Mouse (Mus musculus) midbrain, embryonic 14.5 days (tissue): ENCODE results near the gene Sacm1l. TPM values are rescaled to one million over a fixed set of nuclear protein-coding genes. Genes with fewer than 3 reads are reported as not detected.

Source experiments
- ATAC-seq: fragments of 200-750 bp; cut with Nextera tagmentation; 2 replicates; pipeline ENCODE4 v1.8.0; 2017; ENCODE audit warnings: moderate number of reproducible peaks, moderate library complexity; ENCODE audit not compliant: low FRiP score, low TSS enrichment
- DNase-seq: peaks from one replicate; pipeline ENCODE4 v3.0.0-alpha.2; 2015
- H3K27ac ChIP-seq: fragments of 300-500 bp; sonication (generic); replicated peaks from 2 replicates; pipeline ENCODE4 v1.5.1; 2014; ENCODE audit warnings: mild to moderate bottlenecking, low read depth, low read length, moderate library complexity
- H3K27me3 ChIP-seq: fragments of 300-500 bp; sonication (generic); 2 replicates; pipeline ENCODE4 v1.6.1; 2014; ENCODE audit warnings: low read length, control low read depth, mixed read lengths; ENCODE audit not compliant: control insufficient read depth, insufficient read depth
- H3K36me3 ChIP-seq: fragments of 300-500 bp; sonication (generic); 2 replicates; pipeline ENCODE4 v1.6.1; 2014; ENCODE audit warnings: low read length, control low read depth; ENCODE audit not compliant: control insufficient read depth, insufficient read depth
- H3K4me1 ChIP-seq: fragments of 300-500 bp; sonication (generic); 2 replicates; pipeline ENCODE4 v1.6.1; 2014; ENCODE audit warnings: mild to moderate bottlenecking, antibody characterized with exemption, low read length, control low read depth; ENCODE audit not compliant: control insufficient read depth, insufficient read depth
- H3K4me2 ChIP-seq: fragments of 300-500 bp; sonication (generic); 2 replicates; pipeline ENCODE4 v1.6.1; 2014; ENCODE audit warnings: mild to moderate bottlenecking, low read length, moderate library complexity
- H3K4me3 ChIP-seq: fragments of 300-500 bp; sonication (generic); replicated peaks from 2 replicates; pipeline ENCODE4 v1.5.1; 2014; ENCODE audit warnings: low read depth, low read length
- H3K9ac ChIP-seq: fragments of 300-500 bp; sonication (generic); replicated peaks from 2 replicates; pipeline ENCODE4 v1.6.1; 2014; ENCODE audit warnings: mild to moderate bottlenecking, low read length, moderate library complexity
- H3K9me3 ChIP-seq: fragments of 300-500 bp; sonication (generic); 2 replicates; pipeline ENCODE4 v1.6.1; 2016; ENCODE audit warnings: low read length, control low read depth, mixed read lengths; ENCODE audit not compliant: control insufficient read depth
- WGBS: fragments of 180-500 bp; shearing (Covaris S2); extraction: QIAGEN DNeasy Blood & Tissue Kit; methylation state at CpG from one replicate; pipeline ENCODE4 v1.1.7; 2014; 5-methylcytosine and 5-hydroxymethylcytosine counted together
- polyA plus RNA-seq: library from polyadenylated mRNA; unstranded; fragments of >200 nt; fragmentation: Nextera tagmentation; extraction: Ambion mirVana; gene quantifications from 2 replicates; pipeline ENCODE4 v1.2.1, GENCODE M21; 2014

Sacm1l gene
- polyA plus RNA-seq, 1 experiment from 2014 or later: 57.0 TPM

GRCm38 (mm10) chr9:123528926-123529295 is 648 bp upstream of the Sacm1l start:
- Histone ChIP-seq H3K4me2 (peak overlapping the region; percentile 60), H3K36me3 (no peaks in the 10 kb centered on the region), H3K4me1 (peaks cover 25% of the 10 kb centered on the region), H3K27ac (peak overlapping the region; percentile 93), H3K4me3 (peak overlapping the region; percentile 89), H3K27me3 (no peaks in the 10 kb centered on the region), H3K9ac (peak overlapping the region; percentile 95), H3K9me3 (no peaks in the 10 kb centered on the region)
- DNase-seq (peak; percentile 74), ATAC-seq (peak; percentile 8; the same call in 1 of the 2 replicates)
- under 1% methylated on average over 17 of the region's 17 CpGs for WGBS

GRCm38 (mm10) chr9:123530158-123530475 is 558 bp downstream of the Sacm1l start:
- peak overlapping the region; percentile 93 for H3K27ac ChIP-seq
- H3K9ac ChIP-seq: peak overlapping the region; percentile 95
- H3K4me3 ChIP-seq: peak overlapping the region; percentile 89
- peaks cover 25% of the 10 kb centered on the region for H3K4me1 ChIP-seq
- no peaks in the 10 kb centered on the region for H3K27me3 ChIP-seq
- peak; percentile 68 for DNase-seq
- no peak for ATAC-seq
- no peaks in the 10 kb centered on the region for H3K9me3 ChIP-seq
- peak overlapping the region; percentile 70 for H3K4me2 ChIP-seq
- WGBS: under 1% methylated on average over 13 of the region's 13 CpGs
- H3K36me3 ChIP-seq: no peaks in the 10 kb centered on the region

- no peaks in the 10 kb centered on the region for H3K27me3 ChIP-seq
- H3K4me1 ChIP-seq: peaks cover 25% of the 10 kb centered on the region
- H3K9ac ChIP-seq: peak overlapping the region; percentile 95
- no peaks in the 10 kb centered on the region for H3K9me3 ChIP-seq
- DNase-seq: no peak
- peak overlapping the region; percentile 89 for H3K4me3 ChIP-seq
- 57% methylated on average over 11 of the region's 11 CpGs for WGBS
- H3K27ac ChIP-seq: peak overlapping the region; percentile 93
- no peaks in the 10 kb centered on the region for H3K36me3 ChIP-seq
- peak overlapping the region; percentile 70 for H3K4me2 ChIP-seq
- ATAC-seq: no peak
Observed at GRCm38 (mm10) chr9:123530566-123531130, 1.1 kb downstream of the Sacm1l start.

GRCm38 (mm10) chr9:123531234-123531633 is 1.7 kb downstream of the Sacm1l start:
- H3K36me3 ChIP-seq: 0 out of 2 replicates have a peak, but pooled peaks cover 2% of the 10 kb centered on the region
- ATAC-seq (no peak), DNase-seq (no peak)
- no peak overlapping the region for H3K9ac ChIP-seq
- H3K4me1 ChIP-seq: peaks cover 25% of the 10 kb centered on the region
- H3K4me2 ChIP-seq: peak overlapping the region; percentile 70
- H3K27me3 ChIP-seq: no peaks in the 10 kb centered on the region
- H3K27ac ChIP-seq: no peak overlapping the region
- 0 out of 2 replicates have a peak overlapping the region, but pooled peaks have one; percentile 89 for H3K4me3 ChIP-seq
- H3K9me3 ChIP-seq: no peaks in the 10 kb centered on the region

- WGBS: 96% methylated on average over 2 of the region's 2 CpGs
Observed at GRCm38 (mm10) chr9:123536613-123537012, 7.1 kb downstream of the Sacm1l start.

GRCm38 (mm10) chr9:123538189-123538588 is 8.6 kb downstream of the Sacm1l start:
- Histone ChIP-seq H3K27me3 (no peaks in the 10 kb centered on the region), H3K4me3 (no peak overlapping the region), H3K9ac (no peak overlapping the region), H3K9me3 (no peaks in the 10 kb centered on the region), H3K4me1 (no peaks in the 10 kb centered on the region), H3K27ac (no peak overlapping the region), H3K36me3 (0 out of 2 replicates have a peak, but pooled peaks cover 7% of the 10 kb centered on the region), H3K4me2 (no peak overlapping the region)
- 88% methylated on average over 4 of the region's 4 CpGs for WGBS
- ATAC-seq (no peak), DNase-seq (no peak)

More at GRCm38 (mm10) chr9:123536613-123537012, 7.1 kb downstream of the Sacm1l start:
- H3K9me3 ChIP-seq: no peaks in the 10 kb centered on the region
- H3K9ac ChIP-seq: no peak overlapping the region
- no peak overlapping the region for H3K4me2 ChIP-seq
- H3K27me3 ChIP-seq: no peaks in the 10 kb centered on the region
- no peak overlapping the region for H3K4me3 ChIP-seq
- DNase-seq (no peak), ATAC-seq (no peak)
- no peak overlapping the region for H3K27ac ChIP-seq
- H3K36me3 ChIP-seq: 0 out of 2 replicates have a peak, but pooled peaks cover 2% of the 10 kb centered on the region
- peaks cover 6% of the 10 kb centered on the region for H3K4me1 ChIP-seq

- Histone ChIP-seq H3K9me3 (no peaks in the 10 kb centered on the region), H3K36me3 (peaks cover 12% of the 10 kb centered on the region; the same call in 1 of the 2 replicates), H3K4me3 (no peak overlapping the region), H3K27me3 (no peaks in the 10 kb centered on the region), H3K9ac (no peak overlapping the region), H3K4me2 (no peak overlapping the region), H3K27ac (no peak overlapping the region), H3K4me1 (no peaks in the 10 kb centered on the region)
- WGBS: 74% methylated on average over 1 of the region's 1 CpGs
- DNase-seq (no peak), ATAC-seq (no peak)
Observed at GRCm38 (mm10) chr9:123539093-123539492, 9.5 kb downstream of the Sacm1l start.

GRCm38 (mm10) chr9:123539823-123540222 is 10.3 kb downstream of the Sacm1l start:
- Histone ChIP-seq H3K9ac (no peak overlapping the region), H3K4me3 (no peak overlapping the region), H3K4me1 (no peaks in the 10 kb centered on the region), H3K9me3 (no peaks in the 10 kb centered on the region), H3K36me3 (peaks cover 14% of the 10 kb centered on the region; the same call in 1 of the 2 replicates), H3K27ac (no peak overlapping the region), H3K4me2 (no peak overlapping the region), H3K27me3 (no peaks in the 10 kb centered on the region)
- DNase-seq: no peak
- no peak for ATAC-seq
- 94% methylated on average over 2 of the region's 2 CpGs for WGBS

GRCm38 (mm10) chr9:123554599-123554998 is 25.0 kb downstream of the Sacm1l start:
- Histone ChIP-seq H3K27ac (no peak overlapping the region), H3K4me2 (no peak overlapping the region), H3K9ac (no peak overlapping the region), H3K4me1 (no peaks in the 10 kb centered on the region), H3K36me3 (peaks cover 78% of the 10 kb centered on the region), H3K9me3 (no peaks in the 10 kb centered on the region), H3K4me3 (no peak overlapping the region), H3K27me3 (no peaks in the 10 kb centered on the region)
- peak; percentile 7 for DNase-seq
- no peak for ATAC-seq
- WGBS: 16% methylated on average over 3 of the region's 3 CpGs
